Mouse (Mus musculus) left cerebral cortex, adult 9 months (tissue): Measurements from ENCODE around the gene Popdc3.
"Not testable (repeated sequence)": the region's sequence is repeated elsewhere in the genome, so short reads cannot be mapped to it uniquely, and the experiment has no call there.

Source experiments
- DNase-seq, 2 experiments: peaks; one replicate each; pipeline ENCODE4 v3.0.0; 2022; ENCODE audit warnings: low spot score in 2 of 2

Gene Popdc3

GRCm38 (mm10) chr10:45311624-45312023 lies 133.7 kb downstream of the Popdc3 start:
- no peak for DNase-seq

GRCm38 (mm10) chr10:45314865-45315264 lies 137.0 kb downstream of the Popdc3 start:
- no peak for DNase-seq

GRCm38 (mm10) chr10:45318922-45319321 lies 141.0 kb downstream of the Popdc3 start:
- DNase-seq, result no peak

GRCm38 (mm10) chr10:45320296-45320695 lies 142.4 kb downstream of the Popdc3 start:
- DNase-seq, result no peak

DNA sequence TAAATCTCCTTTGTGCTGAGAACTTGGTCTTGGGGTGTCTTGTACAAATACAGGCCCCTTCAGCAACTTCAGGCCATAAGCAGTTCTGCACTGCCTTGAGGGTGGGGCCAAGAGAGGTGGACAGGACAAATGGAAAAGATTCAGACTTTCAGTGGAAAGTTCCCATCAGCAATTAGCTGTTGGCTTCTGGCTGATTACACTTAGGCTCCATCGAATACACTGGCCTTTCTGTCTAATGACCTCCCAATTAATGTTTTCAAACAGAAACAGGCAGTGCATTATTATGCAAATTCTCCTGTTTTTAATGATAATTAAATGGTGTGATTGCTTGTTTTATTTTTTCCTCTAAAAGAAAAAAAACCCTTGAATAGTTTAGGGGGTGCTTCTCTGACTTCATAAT lies 146.3 kb downstream of the Popdc3 start:
- no peak for DNase-seq

- DNase-seq, result no peak
Measured at GRCm38 (mm10) chr10:45328196-45329000, 150.5 kb downstream of the Popdc3 start.

DNA sequence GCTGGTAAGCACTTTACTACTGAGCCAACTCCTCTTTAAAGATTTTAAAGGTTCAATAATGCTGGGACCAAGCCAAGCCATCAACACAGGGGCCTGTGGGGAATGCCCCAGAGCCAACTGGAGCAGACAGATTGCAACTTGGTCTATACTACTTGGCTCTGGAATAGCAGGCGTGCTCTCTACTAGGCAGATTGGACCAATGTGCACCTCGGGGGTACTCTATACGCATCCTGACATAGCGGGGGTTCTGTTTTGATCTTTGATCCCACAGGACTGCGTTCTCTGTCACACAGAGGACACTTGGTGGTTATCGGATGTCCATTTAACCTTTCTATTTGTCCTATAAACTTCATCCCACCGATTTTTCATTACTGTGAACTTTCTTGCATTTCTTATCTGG lies 157.0 kb downstream of the Popdc3 start:
- no peak for DNase-seq

- DNase-seq, result no peak
Measured at GRCm38 (mm10) chr10:45335434-45336422, 157.8 kb downstream of the Popdc3 start, which contains the start of gene Bves. Gene Bves, plus strand, starts transcription at chr10:45335772.

DNA sequence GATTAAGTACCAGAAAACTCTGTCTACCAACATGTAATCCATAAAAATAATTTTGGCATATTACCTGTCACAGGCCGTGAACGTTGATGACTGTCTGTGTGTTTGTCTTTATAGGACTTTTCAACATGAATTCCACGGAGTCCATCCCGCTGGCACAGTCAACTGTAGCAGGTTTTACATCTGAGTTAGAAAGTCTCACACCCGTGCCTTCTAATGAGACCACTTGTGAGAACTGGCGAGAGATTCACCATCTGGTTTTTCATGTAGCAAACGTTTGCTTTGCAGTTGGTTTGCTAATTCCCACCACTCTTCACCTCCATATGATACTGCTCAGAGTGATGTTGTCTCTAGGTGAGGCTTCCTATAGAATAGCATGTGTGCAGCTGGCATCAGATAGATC lies 161.2 kb downstream of the Popdc3 start:
- DNase-seq, result no peak

- no peak for DNase-seq
Measured at GRCm38 (mm10) chr10:45344381-45344780, 166.5 kb downstream of the Popdc3 start.

- DNase-seq, result no peak
Measured at GRCm38 (mm10) chr10:45345217-45345616, 167.3 kb downstream of the Popdc3 start.

- DNase-seq, result not testable (repeated sequence)
Measured at GRCm38 (mm10) chr10:45348143-45348542, 170.2 kb downstream of the Popdc3 start.

GRCm38 (mm10) chr10:45356091-45356490 lies 178.2 kb downstream of the Popdc3 start:
- no peak for DNase-seq

DNA sequence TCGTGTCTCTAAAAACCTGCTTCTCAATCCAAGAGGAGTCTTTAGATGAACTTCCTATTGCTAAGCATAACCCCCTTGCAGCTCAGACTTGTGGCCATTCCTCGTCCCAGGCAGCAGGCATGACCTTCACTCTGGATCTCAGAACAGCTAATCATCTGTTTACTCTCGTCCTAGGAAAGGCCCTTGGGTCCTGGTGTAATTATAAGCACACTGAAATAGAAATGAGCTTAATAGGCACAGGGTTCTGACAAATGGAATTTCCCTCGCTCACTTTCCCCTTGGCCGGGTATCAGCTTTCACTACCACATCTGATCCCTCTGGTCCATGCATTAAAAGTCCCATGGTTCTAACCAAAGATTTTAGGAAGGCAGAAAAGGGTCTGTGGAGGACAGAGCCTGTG lies 185.5 kb downstream of the Popdc3 start:
- DNase-seq, result no peak

GRCm38 (mm10) chr10:45366987-45367705 lies 189.2 kb downstream of the Popdc3 start:
- DNase-seq, result no peak
